Mouse (Mus musculus): ENCODE data around the gene Acta2. TPM values are rescaled to one million over a fixed set of nuclear protein-coding genes. Genes with fewer than 3 reads are reported as not detected.

Gene Acta2
- polyA plus RNA-seq (2014; fragmentation: Nextera tagmentation; extraction: Ambion mirVana) = 2.7 and 9.8 TPM in 2 replicates

- WGBS = 46% methylated on average over 16 of the region's 16 CpGs
- H3K4me2 ChIP-seq (ENCODE audit: low read depth, low read length) = no peak within 1 kb of the TSS
- no peak within 1 kb of the TSS for H3K4me3 ChIP-seq (ENCODE audit: low read depth, low read length)
- H3K9ac ChIP-seq (replicated peaks; ENCODE audit: low read depth, low read length) = no peak within 1 kb of the TSS
- no peaks in the 10 kb centered on the region for H3K27me3 ChIP-seq (ENCODE audit: control insufficient read depth, insufficient read depth, low read length)
- H3K36me3 ChIP-seq (ENCODE audit: control insufficient read depth, insufficient read depth, low read length) = no peaks in the 10 kb centered on the region
- no peaks in the 10 kb centered on the region for H3K9me3 ChIP-seq (ENCODE audit: control insufficient read depth, low read length)
- H3K27ac ChIP-seq (ENCODE audit: low read depth, low read length) = no peak within 1 kb of the TSS
- H3K4me1 ChIP-seq (ENCODE audit: control insufficient read depth, insufficient read depth, low read length) = no peaks in the 10 kb centered on the region
- no peak for ATAC-seq (ENCODE audit: low read depth)
Measured at GRCm38 (mm10) chr19:34254880-34255681, at the start of gene Acta2. Acta2 (minus strand) TSS chr19:34255590.

- Histone ChIP-seq H3K4me1 (ENCODE audit: control insufficient read depth, insufficient read depth, low read length) (no peaks in the 10 kb centered on the region), H3K4me2 (ENCODE audit: low read depth, low read length) (no peak overlapping the region), H3K27me3 (ENCODE audit: control insufficient read depth, insufficient read depth, low read length) (no peaks in the 10 kb centered on the region), H3K36me3 (ENCODE audit: control insufficient read depth, insufficient read depth, low read length) (no peaks in the 10 kb centered on the region), H3K9ac (replicated peaks; ENCODE audit: low read depth, low read length) (no peak overlapping the region), H3K9me3 (ENCODE audit: control insufficient read depth, low read length) (no peaks in the 10 kb centered on the region), H3K4me3 (ENCODE audit: low read depth, low read length) (no peak overlapping the region), H3K27ac (ENCODE audit: low read depth, low read length) (no peak overlapping the region)
- no peak for ATAC-seq (ENCODE audit: low read depth)
Measured at GRCm38 (mm10) chr19:34304917-34305316, 49.5 kb upstream of the Acta2 start.

GRCm38 (mm10) chr19:34300430-34300829 lies 45.0 kb upstream of the Acta2 start:
- Histone ChIP-seq H3K27me3 (ENCODE audit: control insufficient read depth, insufficient read depth, low read length) (no peaks in the 10 kb centered on the region), H3K27ac (ENCODE audit: low read depth, low read length) (no peak overlapping the region), H3K4me1 (ENCODE audit: control insufficient read depth, insufficient read depth, low read length) (no peaks in the 10 kb centered on the region), H3K9me3 (ENCODE audit: control insufficient read depth, low read length) (no peaks in the 10 kb centered on the region), H3K36me3 (ENCODE audit: control insufficient read depth, insufficient read depth, low read length) (no peaks in the 10 kb centered on the region), H3K4me3 (ENCODE audit: low read depth, low read length) (no peak overlapping the region), H3K4me2 (ENCODE audit: low read depth, low read length) (no peak overlapping the region), H3K9ac (replicated peaks; ENCODE audit: low read depth, low read length) (no peak overlapping the region)
- WGBS = 84% methylated on average over 2 of the region's 2 CpGs
- ATAC-seq (ENCODE audit: low read depth) = no peak

- Histone ChIP-seq H3K27ac (ENCODE audit: low read depth, low read length) (no peak overlapping the region), H3K9ac (replicated peaks; ENCODE audit: low read depth, low read length) (no peak overlapping the region), H3K4me3 (ENCODE audit: low read depth, low read length) (no peak overlapping the region), H3K9me3 (ENCODE audit: control insufficient read depth, low read length) (no peaks in the 10 kb centered on the region), H3K36me3 (ENCODE audit: control insufficient read depth, insufficient read depth, low read length) (no peaks in the 10 kb centered on the region), H3K4me2 (ENCODE audit: low read depth, low read length) (no peak overlapping the region), H3K4me1 (ENCODE audit: control insufficient read depth, insufficient read depth, low read length) (no peaks in the 10 kb centered on the region), H3K27me3 (ENCODE audit: control insufficient read depth, insufficient read depth, low read length) (no peaks in the 10 kb centered on the region)
- 89% methylated on average over 4 of the region's 4 CpGs for WGBS
- ATAC-seq (ENCODE audit: low read depth) = no peak
Measured at GRCm38 (mm10) chr19:34299229-34299628, 43.8 kb upstream of the Acta2 start.

- no peaks in the 10 kb centered on the region for H3K4me1 ChIP-seq (ENCODE audit: control insufficient read depth, insufficient read depth, low read length)
- ATAC-seq (ENCODE audit: low read depth) = no peak
- H3K9ac ChIP-seq (replicated peaks; ENCODE audit: low read depth, low read length) = no peak overlapping the region
- no peak overlapping the region for H3K4me3 ChIP-seq (ENCODE audit: low read depth, low read length)
- H3K36me3 ChIP-seq (ENCODE audit: control insufficient read depth, insufficient read depth, low read length) = no peaks in the 10 kb centered on the region
- WGBS = 91% methylated on average over 1 of the region's 1 CpGs
- H3K27me3 ChIP-seq (ENCODE audit: control insufficient read depth, insufficient read depth, low read length) = no peaks in the 10 kb centered on the region
- no peak overlapping the region for H3K4me2 ChIP-seq (ENCODE audit: low read depth, low read length)
- no peaks in the 10 kb centered on the region for H3K9me3 ChIP-seq (ENCODE audit: control insufficient read depth, low read length)
- no peak overlapping the region for H3K27ac ChIP-seq (ENCODE audit: low read depth, low read length)
Measured at GRCm38 (mm10) chr19:34298531-34298930, 43.1 kb upstream of the Acta2 start.

GRCm38 (mm10) chr19:34295442-34295841 lies 40.1 kb upstream of the Acta2 start:
- WGBS = 84% methylated on average over 6 of the region's 6 CpGs
- H3K9me3 ChIP-seq (ENCODE audit: control insufficient read depth, low read length) = no peaks in the 10 kb centered on the region
- ATAC-seq (ENCODE audit: low read depth) = no peak
- H3K9ac ChIP-seq (replicated peaks; ENCODE audit: low read depth, low read length) = no peak overlapping the region
- peaks cover 2% of the 10 kb centered on the region for H3K4me1 ChIP-seq (ENCODE audit: control insufficient read depth, insufficient read depth, low read length)
- H3K27ac ChIP-seq (ENCODE audit: low read depth, low read length) = no peak overlapping the region
- no peaks in the 10 kb centered on the region for H3K36me3 ChIP-seq (ENCODE audit: control insufficient read depth, insufficient read depth, low read length)
- no peaks in the 10 kb centered on the region for H3K27me3 ChIP-seq (ENCODE audit: control insufficient read depth, insufficient read depth, low read length)
- H3K4me3 ChIP-seq (ENCODE audit: low read depth, low read length) = no peak overlapping the region
- no peak overlapping the region for H3K4me2 ChIP-seq (ENCODE audit: low read depth, low read length)

GRCm38 (mm10) chr19:34293376-34293947 lies 38.1 kb upstream of the Acta2 start:
- Histone ChIP-seq H3K9ac (replicated peaks; ENCODE audit: low read depth, low read length) (no peak overlapping the region), H3K4me1 (ENCODE audit: control insufficient read depth, insufficient read depth, low read length) (peaks cover 7% of the 10 kb centered on the region), H3K27me3 (ENCODE audit: control insufficient read depth, insufficient read depth, low read length) (no peaks in the 10 kb centered on the region), H3K27ac (ENCODE audit: low read depth, low read length) (no peak overlapping the region), H3K4me2 (ENCODE audit: low read depth, low read length) (no peak overlapping the region), H3K36me3 (ENCODE audit: control insufficient read depth, insufficient read depth, low read length) (no peaks in the 10 kb centered on the region), H3K4me3 (ENCODE audit: low read depth, low read length) (no peak overlapping the region), H3K9me3 (ENCODE audit: control insufficient read depth, low read length) (no peaks in the 10 kb centered on the region)
- WGBS = 76% methylated on average over 3 of the region's 3 CpGs
- no peak for ATAC-seq (ENCODE audit: low read depth)

- Histone ChIP-seq H3K9ac (replicated peaks; ENCODE audit: low read depth, low read length) (no peak overlapping the region), H3K4me3 (ENCODE audit: low read depth, low read length) (no peak overlapping the region), H3K9me3 (ENCODE audit: control insufficient read depth, low read length) (no peaks in the 10 kb centered on the region), H3K4me2 (ENCODE audit: low read depth, low read length) (no peak overlapping the region), H3K27ac (ENCODE audit: low read depth, low read length) (no peak overlapping the region), H3K27me3 (ENCODE audit: control insufficient read depth, insufficient read depth, low read length) (no peaks in the 10 kb centered on the region), H3K36me3 (ENCODE audit: control insufficient read depth, insufficient read depth, low read length) (no peaks in the 10 kb centered on the region), H3K4me1 (ENCODE audit: control insufficient read depth, insufficient read depth, low read length) (peaks cover 7% of the 10 kb centered on the region)
- no peak for ATAC-seq (ENCODE audit: low read depth)
- WGBS = 89% methylated on average over 2 of the region's 2 CpGs
Measured at GRCm38 (mm10) chr19:34292701-34293100, 37.3 kb upstream of the Acta2 start.

GRCm38 (mm10) chr19:34291956-34292355 lies 36.6 kb upstream of the Acta2 start:
- ATAC-seq (ENCODE audit: low read depth) = no peak
- H3K9ac ChIP-seq (replicated peaks; ENCODE audit: low read depth, low read length) = no peak overlapping the region
- no peaks in the 10 kb centered on the region for H3K36me3 ChIP-seq (ENCODE audit: control insufficient read depth, insufficient read depth, low read length)
- H3K9me3 ChIP-seq (ENCODE audit: control insufficient read depth, low read length) = no peaks in the 10 kb centered on the region
- H3K4me2 ChIP-seq (ENCODE audit: low read depth, low read length) = no peak overlapping the region
- H3K4me1 ChIP-seq (ENCODE audit: control insufficient read depth, insufficient read depth, low read length) = peaks cover 7% of the 10 kb centered on the region
- H3K27me3 ChIP-seq (ENCODE audit: control insufficient read depth, insufficient read depth, low read length) = no peaks in the 10 kb centered on the region
- H3K4me3 ChIP-seq (ENCODE audit: low read depth, low read length) = no peak overlapping the region
- WGBS = 68% methylated on average over 5 of the region's 5 CpGs
- H3K27ac ChIP-seq (ENCODE audit: low read depth, low read length) = no peak overlapping the region

Data from neural tube, embryonic 14.5 days (tissue).